Mouse (Mus musculus) ovary, adult 18-20 months (tissue): ENCODE measurements around the gene Bbip1.
"Not testable (repeated sequence)": the region's sequence is repeated elsewhere in the genome, so short reads cannot be mapped to it uniquely, and the experiment has no call there.

Experiments
- DNase-seq: peaks from one replicate; pipeline ENCODE4 v3.0.0; 2022; ENCODE audit warnings: low spot score, mixed read lengths

The Bbip1 gene

DNA sequence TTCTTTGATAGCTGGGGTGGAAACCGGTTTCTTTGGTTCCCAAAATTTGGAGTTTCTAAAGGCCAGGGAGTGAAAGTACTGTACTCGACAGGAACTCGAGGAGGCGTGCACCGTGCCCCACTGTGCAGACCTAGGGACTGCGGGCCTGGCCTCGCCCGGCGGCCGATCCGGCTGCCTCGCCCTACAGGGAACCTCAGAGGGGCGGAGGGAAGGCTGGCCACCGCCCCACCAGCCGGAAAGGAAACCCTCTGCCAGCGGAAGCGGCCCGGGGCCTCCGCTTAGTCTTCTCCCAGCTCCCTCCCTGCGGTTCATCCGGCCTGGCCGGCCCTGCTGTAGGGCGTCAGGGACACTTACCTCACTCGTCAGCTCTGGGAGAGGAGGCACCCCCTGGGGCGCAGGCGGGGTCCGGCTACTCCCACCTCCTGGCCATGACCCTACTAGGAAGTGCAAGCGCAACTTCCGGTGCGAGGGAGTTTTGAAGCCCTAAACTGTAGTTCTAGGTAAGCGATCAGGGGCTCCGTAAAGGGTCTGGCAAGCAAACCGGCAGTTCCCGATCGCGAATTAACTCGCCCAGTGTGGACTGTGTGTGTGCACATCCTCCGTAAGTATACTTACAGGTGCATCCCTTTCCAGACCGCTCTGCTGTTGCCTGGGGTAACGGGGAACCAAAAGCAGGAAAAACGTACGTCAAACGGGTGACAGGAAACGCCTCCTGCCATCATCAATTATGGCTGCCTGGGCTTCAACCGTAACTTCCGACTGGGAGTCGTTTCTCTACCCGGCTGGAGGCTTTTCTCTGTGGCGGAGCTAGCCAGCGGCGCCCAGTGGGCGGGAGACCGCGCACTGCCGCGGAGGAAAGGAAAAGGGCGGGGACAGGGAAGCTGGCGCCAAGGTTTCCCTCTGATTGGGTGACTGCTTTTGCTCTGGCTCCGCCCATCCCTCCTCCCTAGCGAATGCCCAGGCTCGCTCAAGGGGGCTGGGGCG lies at the start of gene Bbip1, which contains the start of gene Shoc2:
Gene Bbip1, minus strand, starts transcription at position 826 of the 984 bp plus-strand sequence.
Gene Shoc2, plus strand, starts transcription at position 505 of the 984 bp plus-strand sequence.
- DNase-seq = peak; percentile 99

GRCm38 (mm10) chr19:53993860-53994259 lies 49.4 kb upstream of the Bbip1 start:
- no peak for DNase-seq

- DNase-seq = no peak
These were observed 46.1 kb upstream of the Bbip1 start for GRCm38 (mm10) chr19:53990538-53990937.

DNA sequence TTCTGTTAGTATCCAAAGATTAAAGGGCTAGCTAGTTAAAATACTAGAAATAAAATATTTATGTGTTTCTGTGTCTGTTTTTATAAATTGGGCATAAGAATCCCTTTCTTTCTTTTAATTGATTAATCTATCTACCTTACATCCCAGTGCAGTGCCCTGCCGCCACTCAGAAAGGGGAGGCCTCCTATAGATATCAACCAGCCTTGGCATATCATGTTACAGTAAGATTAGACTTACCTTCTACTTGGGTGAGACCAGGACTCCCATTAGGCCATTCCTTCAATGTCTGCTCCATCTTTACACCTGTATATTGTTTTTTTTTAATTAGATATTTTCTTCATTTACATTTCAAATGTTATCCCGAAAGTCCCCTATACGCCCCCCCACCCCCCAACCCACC lies 40.2 kb upstream of the Bbip1 start:
- DNase-seq = no peak

DNA sequence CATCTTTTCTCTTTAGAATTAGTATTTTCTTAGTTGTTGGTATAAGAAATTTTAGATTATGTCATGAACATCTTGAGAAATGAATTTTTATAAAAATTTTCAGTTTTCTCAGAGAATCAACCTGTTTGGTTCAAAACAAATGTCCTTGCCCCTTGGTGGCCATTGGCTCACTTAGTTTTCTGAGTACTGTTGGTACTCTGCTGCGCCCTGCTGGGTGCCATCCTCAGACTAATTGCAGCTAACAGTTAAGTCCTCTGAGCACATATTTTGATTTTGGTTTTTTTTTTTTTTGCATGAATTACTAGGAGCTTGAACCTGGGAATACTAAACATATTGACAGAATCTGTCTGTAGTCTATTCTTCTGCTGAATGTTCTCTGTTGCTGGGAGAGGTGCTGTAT lies 38.9 kb upstream of the Bbip1 start:
- DNase-seq = no peak

DNA sequence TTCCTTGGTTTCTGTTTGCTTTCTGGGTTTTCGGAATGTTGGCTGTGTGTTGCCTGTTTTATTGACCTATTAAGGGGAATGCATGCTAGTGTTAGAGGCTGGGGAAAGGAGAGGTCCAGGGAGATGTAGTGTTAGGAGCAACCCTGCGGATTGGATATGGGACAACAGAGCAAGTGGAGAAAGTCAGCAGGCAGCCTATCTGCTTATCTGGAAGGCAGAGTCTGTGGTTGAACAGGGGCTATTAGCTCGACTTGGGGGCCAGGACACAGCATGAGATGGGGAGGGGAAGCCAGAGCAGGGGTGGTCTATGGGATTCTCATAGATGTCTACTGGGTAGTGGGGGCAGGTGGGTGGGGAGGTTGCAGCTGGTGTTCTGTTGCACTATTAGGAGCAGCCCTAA lies 37.6 kb upstream of the Bbip1 start:
- DNase-seq = no peak

GRCm38 (mm10) chr19:53973656-53974055 lies 29.2 kb upstream of the Bbip1 start:
- DNase-seq = no peak

GRCm38 (mm10) chr19:53971938-53972337 lies 27.5 kb upstream of the Bbip1 start:
- no peak for DNase-seq

GRCm38 (mm10) chr19:53969226-53969625 lies 24.8 kb upstream of the Bbip1 start:
- DNase-seq = no peak

- no peak for DNase-seq
These were observed 20.6 kb upstream of the Bbip1 start for GRCm38 (mm10) chr19:53964910-53965633.

GRCm38 (mm10) chr19:53964347-53964746 lies 19.9 kb upstream of the Bbip1 start:
- not testable (repeated sequence) for DNase-seq

GRCm38 (mm10) chr19:53962511-53962910 lies 18.1 kb upstream of the Bbip1 start:
- no peak for DNase-seq

DNA sequence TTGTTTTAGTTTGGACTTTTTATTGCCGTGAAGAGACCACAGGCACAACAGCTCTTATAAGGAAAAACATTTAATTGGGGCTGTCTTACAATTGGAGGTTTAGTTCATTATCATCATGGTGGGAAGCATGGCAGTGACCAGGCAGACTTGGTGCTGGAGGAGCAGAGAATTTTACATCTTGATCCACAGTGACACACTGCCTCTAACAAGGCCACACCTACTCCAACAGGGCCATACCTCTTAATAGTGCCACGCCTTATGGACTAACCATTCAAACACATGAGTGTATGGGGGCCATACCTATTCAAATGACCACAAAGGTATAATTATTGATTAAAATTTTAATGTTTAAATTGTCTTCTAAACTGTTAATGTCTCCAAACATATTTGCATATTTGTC lies 13.1 kb upstream of the Bbip1 start:
- no peak for DNase-seq

- peak; percentile 29 for DNase-seq
These were observed 980 bp upstream of the Bbip1 start for GRCm38 (mm10) chr19:53945171-53946042.

GRCm38 (mm10) chr19:53944786-53945169 lies 351 bp upstream of the Bbip1 start:
- DNase-seq = no peak

DNA sequence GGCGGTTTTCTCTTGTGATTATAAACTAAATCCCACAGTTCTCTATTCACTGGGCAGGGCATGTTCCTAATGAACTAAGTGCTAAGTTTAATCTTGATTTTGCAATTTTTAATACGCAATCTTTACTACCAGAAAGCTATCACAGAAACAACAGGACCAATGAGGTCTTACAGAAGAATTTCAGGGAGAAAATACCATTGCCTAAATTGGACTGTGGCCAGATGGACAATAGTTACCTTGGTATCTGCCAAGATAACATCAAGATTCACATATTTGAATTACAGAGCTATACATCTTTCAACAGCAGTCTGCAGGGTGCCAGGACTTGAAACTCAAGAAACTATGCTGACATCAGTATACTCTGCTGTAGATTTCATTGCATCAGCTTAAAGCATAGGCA lies 2.1 kb downstream of the Bbip1 start:
- no peak for DNase-seq

DNA sequence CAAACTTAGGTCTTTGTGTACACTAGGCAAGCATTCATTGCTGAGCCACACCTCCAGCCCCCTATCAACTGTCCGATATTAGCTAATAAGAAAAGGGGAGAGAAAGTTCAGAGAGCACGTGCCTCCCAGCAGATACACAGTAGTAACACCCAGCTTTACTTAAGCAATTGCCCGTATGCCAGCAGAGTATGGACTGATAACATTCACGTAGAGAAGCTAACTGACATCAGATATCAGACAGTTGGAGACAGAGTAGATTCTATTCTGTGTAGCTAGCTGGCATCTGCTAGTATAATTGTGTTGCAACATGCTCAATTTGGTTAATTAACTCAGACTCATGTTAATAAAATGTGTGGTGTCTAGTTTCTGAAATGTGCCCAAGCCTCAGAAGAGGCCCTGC lies 3.3 kb downstream of the Bbip1 start:
- no peak for DNase-seq

GRCm38 (mm10) chr19:53939467-53939866 lies 5.0 kb downstream of the Bbip1 start:
- no peak for DNase-seq

DNA sequence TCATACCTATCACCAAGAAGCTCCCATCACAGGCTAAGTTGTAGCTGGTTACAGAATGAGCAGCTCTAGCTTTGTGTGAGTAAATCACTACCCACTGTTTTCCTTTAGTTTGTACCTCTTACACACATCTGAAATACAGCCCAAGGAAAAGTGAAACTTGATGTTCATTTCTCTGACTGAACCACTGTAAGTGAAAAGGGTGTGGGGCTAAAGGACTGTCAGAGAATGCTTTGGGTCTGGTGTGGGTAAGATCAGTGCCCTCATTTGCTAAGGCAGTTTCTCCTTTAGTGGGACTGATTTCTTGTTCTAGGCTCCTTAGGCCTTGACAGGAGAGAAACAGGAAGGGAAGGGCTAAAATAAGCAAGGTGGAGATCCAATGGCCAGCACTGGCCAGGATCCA lies 10.4 kb downstream of the Bbip1 start:
- DNase-seq = no peak

- no peak for DNase-seq
These were observed 11.4 kb downstream of the Bbip1 start for GRCm38 (mm10) chr19:53933050-53933449.

DNA sequence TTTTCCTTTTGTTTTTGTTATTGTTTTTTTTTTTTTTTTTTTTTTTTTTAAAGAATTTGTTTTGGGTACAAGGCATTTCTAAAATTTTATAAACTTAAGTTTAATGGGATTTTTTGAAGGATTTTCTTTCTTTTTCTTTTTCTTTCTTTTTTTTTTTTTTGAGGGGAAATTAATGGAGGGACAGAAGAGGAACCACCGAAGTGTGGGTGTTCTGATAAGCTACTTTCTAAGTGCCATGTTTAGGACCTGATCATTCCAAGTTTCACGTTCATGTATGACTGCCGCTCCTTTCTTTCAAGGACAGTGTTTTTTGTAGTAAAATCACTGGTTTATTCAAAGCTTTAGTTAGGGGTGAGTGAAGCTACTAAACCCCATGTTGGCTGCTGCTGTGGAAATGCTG lies 15.2 kb downstream of the Bbip1 start:
- no peak for DNase-seq

- DNase-seq = no peak
These were observed 17.7 kb downstream of the Bbip1 start for GRCm38 (mm10) chr19:53926705-53927104.
